Mouse (Mus musculus) retina, adult 2 months (tissue): ENCODE measurements around the gene Far2.
A peak's percentile ranks its signal among the peaks of the same experiment; 100 is the strongest.

Experiments used
- DNase-seq: peaks from one replicate; pipeline ENCODE4 v3.0.0-alpha.2; 2012; ENCODE audit warnings: low read depth, low spot score

Gene Far2

GRCm38 (mm10) chr6:148046881-148047649 is at the start of gene Far2:
Gene Far2, plus strand, starts transcription at chr6:148047259.
- DNase-seq: no peak

GRCm38 (mm10) chr6:148000483-148000882 is 46.6 kb upstream of the Far2 start:
- no peak for DNase-seq

- peak; percentile 1 for DNase-seq
These were observed 46.0 kb upstream of the Far2 start for GRCm38 (mm10) chr6:148001071-148001470.

- no peak for DNase-seq
These were observed 40.8 kb upstream of the Far2 start for GRCm38 (mm10) chr6:148006118-148006837.

- DNase-seq: no peak
These were observed 6.3 kb upstream of the Far2 start for GRCm38 (mm10) chr6:148040759-148041158.

GRCm38 (mm10) chr6:148047650-148047988 is 560 bp downstream of the Far2 start:
- no peak for DNase-seq

- no peak for DNase-seq
These were observed 16.1 kb downstream of the Far2 start for GRCm38 (mm10) chr6:148063131-148063530.

GRCm38 (mm10) chr6:148066267-148066666 is 19.2 kb downstream of the Far2 start:
- DNase-seq: no peak

- DNase-seq: no peak
These were observed 21.7 kb downstream of the Far2 start for GRCm38 (mm10) chr6:148068786-148069185.

GRCm38 (mm10) chr6:148073599-148073998 is 26.5 kb downstream of the Far2 start:
- DNase-seq: no peak

GRCm38 (mm10) chr6:148074211-148074864 is 27.3 kb downstream of the Far2 start:
- no peak for DNase-seq

- no peak for DNase-seq
These were observed 36.8 kb downstream of the Far2 start for GRCm38 (mm10) chr6:148083864-148084263.

GRCm38 (mm10) chr6:148084403-148084802 is 37.3 kb downstream of the Far2 start:
- no peak for DNase-seq

- DNase-seq: no peak
These were observed 50.0 kb downstream of the Far2 start for GRCm38 (mm10) chr6:148097039-148097438.

GRCm38 (mm10) chr6:148101977-148102376 is 54.9 kb downstream of the Far2 start:
- DNase-seq: no peak

GRCm38 (mm10) chr6:148102434-148102833 is 55.4 kb downstream of the Far2 start:
- DNase-seq: no peak

- no peak for DNase-seq
These were observed 57.2 kb downstream of the Far2 start for GRCm38 (mm10) chr6:148104212-148104611.

GRCm38 (mm10) chr6:148105722-148106268 is 58.7 kb downstream of the Far2 start:
- no peak for DNase-seq

GRCm38 (mm10) chr6:148108741-148109472 is 61.8 kb downstream of the Far2 start:
- no peak for DNase-seq

- DNase-seq: no peak
These were observed 64.1 kb downstream of the Far2 start for GRCm38 (mm10) chr6:148110996-148111633.

GRCm38 (mm10) chr6:148116371-148116770 is 69.3 kb downstream of the Far2 start:
- DNase-seq: no peak
